Mouse (Mus musculus) lung, postnatal 0 days (tissue): ENCODE data around the gene Paqr7. TPM values are rescaled to one million over a fixed set of nuclear protein-coding genes. Genes with fewer than 3 reads are reported as not detected.

Experiments
- ATAC-seq: fragments of 200-750 bp; cut with Nextera tagmentation; 2 replicates; pipeline ENCODE4 v1.8.0; 2017; ENCODE audit warnings: moderate library complexity
- DNase-seq: peaks from one replicate; pipeline ENCODE4 v3.0.0-alpha.2; 2016; ENCODE audit warnings: low spot score
- H3K27ac ChIP-seq: fragments of 300-500 bp; sonication (generic); 2 replicates; pipeline ENCODE4 v1.5.1; 2014; ENCODE audit warnings: antibody characterized with exemption, mild to moderate bottlenecking, low read length, mixed read lengths
- H3K27me3 ChIP-seq: fragments of 300-500 bp; sonication (generic); replicated peaks from 2 replicates; pipeline ENCODE4 v1.6.1; 2014; ENCODE audit warnings: low read length, mixed read lengths; ENCODE audit not compliant: insufficient read depth
- H3K36me3 ChIP-seq: fragments of 300-500 bp; sonication (generic); 2 replicates; pipeline ENCODE4 v1.6.1; 2014; ENCODE audit warnings: low read length, mixed read lengths; ENCODE audit not compliant: insufficient read depth
- H3K4me1 ChIP-seq: fragments of 300-500 bp; sonication (generic); 2 replicates; pipeline ENCODE4 v1.6.1; 2014; ENCODE audit warnings: antibody characterized with exemption, low read depth, low read length, mixed read lengths; ENCODE audit not compliant: insufficient read depth
- H3K4me2 ChIP-seq: fragments of 300-500 bp; sonication (generic); replicated peaks from 2 replicates; pipeline ENCODE4 v1.6.1; 2014; ENCODE audit warnings: low read depth, mild to moderate bottlenecking, low read length, moderate library complexity, mixed read lengths
- H3K4me3 ChIP-seq: fragments of 300-500 bp; sonication (generic); 2 replicates; pipeline ENCODE4 v1.5.1; 2014; ENCODE audit warnings: low read depth, low read length
- H3K9ac ChIP-seq: fragments of 300-500 bp; sonication (generic); replicated peaks from 2 replicates; pipeline ENCODE4 v1.6.1; 2014; ENCODE audit warnings: low read depth, mild to moderate bottlenecking
- H3K9me3 ChIP-seq: fragments of 300-500 bp; sonication (generic); 2 replicates; pipeline ENCODE4 v1.6.1; 2016; ENCODE audit warnings: low read length, mixed read lengths
- CTCF ChIP-seq: IDR thresholded peaks from 2 replicates; pipeline ENCODE4 v1.5.1; 2016; ENCODE audit warnings: antibody characterized with exemption, mild to moderate bottlenecking
- EP300 ChIP-seq: IDR thresholded peaks from 2 replicates; pipeline ENCODE4 v1.6.1; 2016; ENCODE audit warnings: antibody characterized with exemption, mild to moderate bottlenecking, control low read depth
- WGBS: fragments of 180-500 bp; shearing (Covaris S2); extraction: QIAGEN DNeasy Blood & Tissue Kit; methylation state at CpG from one replicate; pipeline ENCODE4 v1.1.7; 2014; 5-methylcytosine and 5-hydroxymethylcytosine counted together
- polyA plus RNA-seq: library from polyadenylated mRNA; unstranded; fragments of >200 nt; fragmentation: Nextera tagmentation; extraction: Ambion mirVana; gene quantifications from 2 replicates; pipeline ENCODE4 v1.2.1, GENCODE M21; 2015

Gene Paqr7
- polyA plus RNA-seq, 1 experiment from 2014 or later: 27.5 TPM

DNA sequence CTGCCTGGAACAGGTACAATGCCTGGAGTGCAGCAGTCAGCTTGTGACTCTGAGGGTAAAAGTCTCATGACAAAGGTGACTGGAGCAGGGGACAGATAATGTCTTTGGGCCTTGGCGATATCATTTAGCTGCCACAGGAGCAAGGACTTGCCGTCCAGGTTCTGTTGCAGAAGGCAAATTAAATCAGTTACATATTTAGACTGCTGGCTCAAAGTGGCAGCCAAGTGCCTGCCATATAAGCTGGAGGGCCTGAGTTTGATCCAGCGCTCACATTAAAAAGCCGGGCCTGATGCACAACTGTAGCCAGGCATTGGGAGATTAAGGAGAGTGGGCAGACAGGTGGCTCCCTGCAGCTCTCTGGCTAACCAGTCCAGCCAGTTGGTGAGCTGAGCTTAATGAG is 16.7 kb upstream of the Paqr7 start:
- Histone ChIP-seq H3K27ac (no peak overlapping the region), H3K36me3 (no peaks in the 10 kb centered on the region), H3K27me3 (no peaks in the 10 kb centered on the region), H3K4me3 (no peak overlapping the region), H3K4me2 (no peak overlapping the region), H3K9me3 (no peaks in the 10 kb centered on the region), H3K4me1 (no peaks in the 10 kb centered on the region), H3K9ac (no peak overlapping the region)
- no peak for DNase-seq
- no peak for ATAC-seq
- no peak for TF ChIP-seq EP300
- TF ChIP-seq CTCF: no peak
- 80% methylated on average over 4 of the region's 4 CpGs for WGBS

DNA sequence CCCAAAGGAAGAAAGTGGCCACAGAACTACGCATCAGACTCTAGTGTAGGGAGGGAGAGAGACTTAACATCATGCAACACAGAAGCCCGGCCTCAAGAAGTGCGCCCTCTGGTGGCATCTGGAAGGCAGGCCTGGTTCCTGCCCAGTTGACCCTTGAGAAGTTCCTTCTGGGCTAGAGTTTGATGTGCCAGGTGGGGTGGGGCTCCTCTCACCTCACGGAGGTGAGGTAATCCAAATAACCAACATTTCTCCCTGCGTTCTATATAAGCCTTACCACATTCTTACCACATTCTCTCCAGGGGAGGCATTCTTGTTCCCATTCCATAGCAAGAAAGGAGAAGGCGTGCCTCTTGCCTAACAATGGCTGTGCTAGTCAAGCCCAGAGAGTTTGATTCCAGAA is 15.6 kb upstream of the Paqr7 start:
- Histone ChIP-seq H3K4me1 (no peaks in the 10 kb centered on the region), H3K36me3 (no peaks in the 10 kb centered on the region), H3K27me3 (no peaks in the 10 kb centered on the region), H3K9me3 (no peaks in the 10 kb centered on the region), H3K4me3 (no peak overlapping the region), H3K9ac (no peak overlapping the region), H3K27ac (peak overlapping the region; percentile 74), H3K4me2 (no peak overlapping the region)
- TF ChIP-seq CTCF: peak; percentile 95
- peak; percentile 91 for TF ChIP-seq EP300
- ATAC-seq (peak; percentile 89), DNase-seq (peak; percentile 94)
- WGBS: 7% methylated on average over 6 of the region's 6 CpGs

DNA sequence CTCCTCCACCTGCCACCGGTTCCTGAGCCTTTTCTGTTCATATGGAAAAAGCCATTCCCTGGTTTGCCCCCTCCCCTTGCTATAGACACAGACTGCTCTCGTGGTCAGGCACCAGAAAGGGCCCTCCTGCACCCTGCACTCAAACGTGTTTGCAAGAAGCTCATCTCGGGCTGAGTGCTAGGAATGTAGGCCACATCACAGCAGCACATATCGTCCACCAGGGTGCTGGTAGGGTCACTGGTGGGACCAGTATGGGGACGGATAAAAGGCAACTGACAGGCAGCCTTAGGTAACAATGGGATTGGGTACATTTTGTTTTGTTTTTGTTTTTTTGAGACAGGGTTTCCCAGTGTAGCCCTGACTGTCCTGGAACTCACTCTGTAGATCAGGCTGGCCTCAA is 15.2 kb upstream of the Paqr7 start:
- Histone ChIP-seq H3K9me3 (no peaks in the 10 kb centered on the region), H3K4me3 (no peak overlapping the region), H3K4me2 (no peak overlapping the region), H3K27me3 (no peaks in the 10 kb centered on the region), H3K27ac (peak overlapping the region; percentile 74), H3K4me1 (no peaks in the 10 kb centered on the region), H3K36me3 (no peaks in the 10 kb centered on the region), H3K9ac (no peak overlapping the region)
- DNase-seq (peak; percentile 40), ATAC-seq (peak; percentile 65)
- TF ChIP-seq EP300 (peak; percentile 12; the same call in 1 of the 2 replicates), CTCF (peak; percentile 53)
- 34% methylated on average over 6 of the region's 6 CpGs for WGBS

DNA sequence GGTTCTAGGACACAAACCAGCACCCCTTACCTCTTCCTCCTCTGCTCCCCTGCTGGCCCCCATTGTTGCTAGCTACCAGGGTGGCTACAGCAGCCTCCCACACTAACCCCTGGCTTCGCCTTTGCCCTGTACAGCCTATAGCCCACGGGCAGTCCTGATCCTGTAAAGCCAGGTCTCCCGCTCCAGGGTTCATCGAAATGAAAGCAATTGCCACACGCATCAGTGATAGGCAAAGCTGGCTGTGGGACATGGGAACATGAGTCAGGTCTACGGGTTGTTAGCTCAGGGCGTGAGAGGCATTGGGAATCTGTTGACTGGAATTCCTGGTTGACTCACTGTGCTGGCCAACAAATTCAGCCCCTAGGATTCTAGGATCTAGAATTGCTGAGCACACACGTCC is 14.1 kb upstream of the Paqr7 start:
- DNase-seq (peak; percentile 63), ATAC-seq (peak; percentile 8; the same call in 1 of the 2 replicates)
- TF ChIP-seq EP300 (peak; percentile 47; the same call in 1 of the 2 replicates), CTCF (no peak)
- Histone ChIP-seq H3K27ac (peak overlapping the region; percentile 64; the same call in 1 of the 2 replicates), H3K4me3 (no peak overlapping the region), H3K4me2 (no peak overlapping the region), H3K9ac (no peak overlapping the region), H3K9me3 (no peaks in the 10 kb centered on the region), H3K4me1 (no peaks in the 10 kb centered on the region), H3K27me3 (no peaks in the 10 kb centered on the region), H3K36me3 (no peaks in the 10 kb centered on the region)
- WGBS: 66% methylated on average over 8 of the region's 8 CpGs

- no peak overlapping the region for H3K27ac ChIP-seq
- ATAC-seq: no peak
These were observed 13.3 kb upstream of the Paqr7 start for GRCm38 (mm10) chr4:134483078-134483688.

GRCm38 (mm10) chr4:134483696-134484095 is 12.8 kb upstream of the Paqr7 start:
- no peak for DNase-seq

More at GRCm38 (mm10) chr4:134483078-134483688, 13.3 kb upstream of the Paqr7 start:
- H3K9ac ChIP-seq: no peak overlapping the region
- H3K4me2 ChIP-seq: no peak overlapping the region
- H3K4me3 ChIP-seq: no peak overlapping the region
- H3K27me3 ChIP-seq: no peaks in the 10 kb centered on the region
- no peaks in the 10 kb centered on the region for H3K36me3 ChIP-seq
- 68% methylated on average over 6 of the region's 6 CpGs for WGBS
- TF ChIP-seq CTCF (no peak), EP300 (no peak)
- H3K4me1 ChIP-seq: no peaks in the 10 kb centered on the region
- no peaks in the 10 kb centered on the region for H3K9me3 ChIP-seq
- no peak for DNase-seq

More at GRCm38 (mm10) chr4:134483696-134484095, 12.8 kb upstream of the Paqr7 start:
- no peak overlapping the region for H3K4me3 ChIP-seq
- H3K9ac ChIP-seq: no peak overlapping the region
- H3K27me3 ChIP-seq: no peaks in the 10 kb centered on the region
- H3K9me3 ChIP-seq: no peaks in the 10 kb centered on the region
- no peaks in the 10 kb centered on the region for H3K4me1 ChIP-seq
- no peak for ATAC-seq
- no peak overlapping the region for H3K4me2 ChIP-seq
- 43% methylated on average over 6 of the region's 6 CpGs for WGBS
- TF ChIP-seq CTCF (no peak), EP300 (no peak)
- no peaks in the 10 kb centered on the region for H3K36me3 ChIP-seq
- no peak overlapping the region for H3K27ac ChIP-seq
